Mouse (Mus musculus) thymus, adult 2 months (tissue): ENCODE results near the gene Kalrn.

Experiments used
- CTCF ChIP-seq: fragments of 200-500 bp; IDR thresholded peaks from 2 replicates; pipeline ENCODE4 v1.5.1; 2012; ENCODE audit warnings: mild to moderate bottlenecking, control low read depth, low read length, moderate library complexity, borderline replicate concordance; ENCODE audit not compliant: control insufficient read depth, poor library complexity, insufficient read depth; ENCODE audit errors: extremely low read depth
- POLR2A ChIP-seq: fragments of 200-500 bp; IDR thresholded peaks from 2 replicates; pipeline ENCODE4 v1.6.1; 2012; ENCODE audit warnings: mild to moderate bottlenecking, low read length, control low read depth, moderate library complexity; ENCODE audit not compliant: control insufficient read depth, poor library complexity, insufficient read depth; ENCODE audit errors: extremely low read depth

DNA sequence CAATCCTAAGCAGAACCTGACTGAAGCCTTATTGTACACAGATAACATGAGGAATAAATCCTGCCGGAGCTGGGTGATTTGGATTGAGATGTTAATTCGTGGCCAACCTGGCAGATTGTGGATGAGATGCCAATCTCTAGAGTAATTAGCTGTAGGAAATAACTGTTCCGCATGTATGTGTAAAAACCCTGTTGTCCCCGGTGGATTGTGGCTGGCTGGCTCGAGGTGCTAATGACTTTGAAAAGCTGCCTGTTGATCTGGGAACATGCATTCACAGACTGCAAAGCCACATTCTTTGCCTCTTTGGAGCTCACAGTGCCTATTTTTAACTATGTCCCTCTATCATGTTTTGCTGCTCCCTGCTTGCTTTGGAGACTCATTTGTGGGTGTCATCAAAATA, 344.7 kb downstream of the Kalrn start:
- no peak for TF ChIP-seq CTCF
- no peak for TF ChIP-seq POLR2A
